Mouse (Mus musculus) olfactory bulb, adult 2 months (tissue): Measurements from ENCODE around the gene Rbfox2. TPM values are rescaled to one million over a fixed set of nuclear protein-coding genes. Genes with fewer than 3 reads are reported as not detected.

ENCODE experiments used
- H3K27ac ChIP-seq: fragments of 200-500 bp; 2 replicates; pipeline ENCODE4 v1.5.1; 2012; ENCODE audit warnings: low read depth, low read length; ENCODE audit not compliant: insufficient read depth
- H3K4me1 ChIP-seq: fragments of 200-500 bp; 2 replicates; pipeline ENCODE4 v1.6.1; 2012; ENCODE audit warnings: low read length; ENCODE audit not compliant: control insufficient read depth, insufficient read depth
- H3K4me3 ChIP-seq: fragments of 200-500 bp; 2 replicates; pipeline ENCODE4 v1.5.1; 2012; ENCODE audit warnings: mild to moderate bottlenecking, low read depth, low read length, moderate library complexity; ENCODE audit not compliant: insufficient read depth
- CTCF ChIP-seq: fragments of 200-500 bp; IDR thresholded peaks from 2 replicates; pipeline ENCODE4 v1.5.1; 2012; ENCODE audit warnings: low read depth, mild to moderate bottlenecking, low read length, moderate library complexity; ENCODE audit not compliant: insufficient read depth
- POLR2A ChIP-seq: fragments of 200-500 bp; IDR thresholded peaks from 2 replicates; pipeline ENCODE4 v1.6.1; 2012; ENCODE audit warnings: mild to moderate bottlenecking, low read depth, low read length, moderate library complexity; ENCODE audit not compliant: insufficient read depth
- WGBS: fragments of 180-500 bp; shearing (Covaris S2); methylation state at CpG from one replicate; pipeline ENCODE4 v1.1.7; 2018; 5-methylcytosine and 5-hydroxymethylcytosine counted together
- polyA plus RNA-seq: library from polyadenylated mRNA; stranded (reverse); fragments of >200 nt; gene quantifications from 2 replicates; pipeline ENCODE4 v1.2.4, GENCODE M21; 2012; ENCODE audit warnings: low replicate concordance; ENCODE audit not compliant: missing spikeins, insufficient read depth, insufficient read length

The Rbfox2 gene
- polyA plus RNA-seq, 1 experiment = 46.1 TPM

- Histone ChIP-seq H3K4me3 (no peak overlapping the region), H3K4me1 (peaks cover 19% of the 10 kb centered on the region), H3K27ac (no peak overlapping the region)
- 86% methylated on average over 5 of the region's 5 CpGs for WGBS
- no peak for TF ChIP-seq POLR2A
- TF ChIP-seq CTCF = no peak
These were observed 57.4 kb downstream of the Rbfox2 start for GRCm38 (mm10) chr15:77249421-77249820.

- peak overlapping the region; percentile 97 for H3K27ac ChIP-seq
- no peak for TF ChIP-seq CTCF
- peak; percentile 31; the same call in 1 of the 2 replicates for TF ChIP-seq POLR2A
These were observed 61.1 kb downstream of the Rbfox2 start for GRCm38 (mm10) chr15:77245418-77246365.

GRCm38 (mm10) chr15:77244634-77245033, 62.2 kb downstream of the Rbfox2 start:
- WGBS = 21% methylated on average over 5 of the region's 5 CpGs
- peaks cover 19% of the 10 kb centered on the region for H3K4me1 ChIP-seq
- H3K4me3 ChIP-seq = peak overlapping the region; percentile 20
- TF ChIP-seq POLR2A = no peak
- TF ChIP-seq CTCF = no peak
- peak overlapping the region; percentile 85 for H3K27ac ChIP-seq

More at GRCm38 (mm10) chr15:77245418-77246365, 61.1 kb downstream of the Rbfox2 start:
- Histone ChIP-seq H3K4me3 (peak overlapping the region; percentile 72), H3K4me1 (peaks cover 22% of the 10 kb centered on the region)
- 5% methylated on average over 11 of the region's 11 CpGs for WGBS

- 61% methylated on average over 5 of the region's 5 CpGs for WGBS
- H3K27ac ChIP-seq = peak overlapping the region; percentile 85
- TF ChIP-seq CTCF (no peak), POLR2A (no peak)
These were observed 62.8 kb downstream of the Rbfox2 start for GRCm38 (mm10) chr15:77243876-77244560.

GRCm38 (mm10) chr15:77240607-77241006, 66.2 kb downstream of the Rbfox2 start:
- peaks cover 10% of the 10 kb centered on the region; the same call in 1 of the 2 replicates for H3K4me1 ChIP-seq
- 70% methylated on average over 4 of the region's 4 CpGs for WGBS

More at GRCm38 (mm10) chr15:77243876-77244560, 62.8 kb downstream of the Rbfox2 start:
- Histone ChIP-seq H3K4me3 (peak overlapping the region; percentile 40), H3K4me1 (peaks cover 20% of the 10 kb centered on the region)

GRCm38 (mm10) chr15:77239564-77239963, 67.2 kb downstream of the Rbfox2 start:
- Histone ChIP-seq H3K27ac (no peak overlapping the region), H3K4me3 (no peak overlapping the region), H3K4me1 (peaks cover 13% of the 10 kb centered on the region; the same call in 1 of the 2 replicates)
- WGBS = 88% methylated on average over 4 of the region's 4 CpGs
- no peak for TF ChIP-seq POLR2A
- no peak for TF ChIP-seq CTCF

More at GRCm38 (mm10) chr15:77240607-77241006, 66.2 kb downstream of the Rbfox2 start:
- TF ChIP-seq POLR2A = no peak
- TF ChIP-seq CTCF = no peak
- Histone ChIP-seq H3K4me3 (no peak overlapping the region), H3K27ac (no peak overlapping the region)

- TF ChIP-seq CTCF (no peak), POLR2A (no peak)
- Histone ChIP-seq H3K4me3 (no peak overlapping the region), H3K27ac (no peak overlapping the region), H3K4me1 (peaks cover 15% of the 10 kb centered on the region)
- WGBS = 12% methylated on average over 1 of the region's 1 CpGs
These were observed 69.1 kb downstream of the Rbfox2 start for GRCm38 (mm10) chr15:77237661-77238060.

- Histone ChIP-seq H3K4me1 (peaks cover 13% of the 10 kb centered on the region), H3K27ac (peak overlapping the region; percentile 51; the same call in 1 of the 2 replicates), H3K4me3 (no peak overlapping the region)
- no peak for TF ChIP-seq POLR2A
- WGBS = 28% methylated on average over 7 of the region's 7 CpGs
These were observed 70.7 kb downstream of the Rbfox2 start for GRCm38 (mm10) chr15:77236055-77236567.
